Mouse (Mus musculus): ENCODE measurements around the gene Gcnt2. TPM values are rescaled to one million over a fixed set of nuclear protein-coding genes. Genes with fewer than 3 reads are reported as not detected.

Gcnt2 gene
- polyA plus RNA-seq, 1 experiment from 2014 or later, result 7.9 TPM

Small RNA genes lying within 50 kb of the gene (microRNA-seq; reads per million reads assigned to microRNA genes)
- not detected for gene Mir5124a

Other genes starting within 250 kb of the Gcnt2 start
- 0.80 and 1.0 TPM in 2 replicates for gene Tfap2a, start 121.4 kb upstream of the Gcnt2 start, polyA plus RNA-seq (2015; fragmentation: Nextera tagmentation; extraction: Ambion mirVana)
- 69.0 and 73.9 TPM in 2 replicates for gene Pak1ip1, start 141.3 kb downstream of the Gcnt2 start, polyA plus RNA-seq (2015; fragmentation: Nextera tagmentation; extraction: Ambion mirVana)
- gene Tmem14c, start 156.5 kb downstream of the Gcnt2 start, polyA plus RNA-seq (2015; fragmentation: Nextera tagmentation; extraction: Ambion mirVana), result 262 and 275 TPM in 2 replicates
- 0.37 and 0.41 TPM in 2 replicates for gene Mak, start 220.0 kb downstream of the Gcnt2 start, polyA plus RNA-seq (2015; fragmentation: Nextera tagmentation; extraction: Ambion mirVana)

Measured in stomach, embryonic 15.5 days (tissue).